Mouse (Mus musculus): Measurements from ENCODE around the gene Nap1l4.

Nap1l4 gene

GRCm38 (mm10) chr7:143477800-143478199 lies 71.1 kb downstream of the Nap1l4 start:
- DNase-seq (ENCODE audit: low read depth) = no peak

- no peak for DNase-seq (ENCODE audit: low read depth)
Measured at GRCm38 (mm10) chr7:143476702-143477335, 72.1 kb downstream of the Nap1l4 start.

- no peak for DNase-seq (ENCODE audit: low read depth)
Measured at GRCm38 (mm10) chr7:143475876-143476275, 73.0 kb downstream of the Nap1l4 start.

- DNase-seq (ENCODE audit: low read depth) = no peak
Measured at GRCm38 (mm10) chr7:143474811-143475210, 74.1 kb downstream of the Nap1l4 start.

- DNase-seq (ENCODE audit: low read depth) = no peak
Measured at GRCm38 (mm10) chr7:143473347-143474101, 75.4 kb downstream of the Nap1l4 start, which contains the start of gene Slc22a18. Gene Slc22a18, plus strand, starts transcription at chr7:143473736.

- DNase-seq (ENCODE audit: low read depth) = peak; percentile 67
Measured at GRCm38 (mm10) chr7:143469946-143470345, 79.0 kb downstream of the Nap1l4 start.

- no peak for DNase-seq (ENCODE audit: low read depth)
Measured at GRCm38 (mm10) chr7:143467714-143468113, 81.2 kb downstream of the Nap1l4 start.

GRCm38 (mm10) chr7:143466099-143466677 lies 82.7 kb downstream of the Nap1l4 start:
- peak; percentile 82 for DNase-seq (ENCODE audit: low read depth)

GRCm38 (mm10) chr7:143464811-143465560 lies 83.9 kb downstream of the Nap1l4 start:
- DNase-seq (ENCODE audit: low read depth) = peak; percentile 55

- peak; percentile 79 for DNase-seq (ENCODE audit: low read depth)
Measured at GRCm38 (mm10) chr7:143463865-143464415, 85.0 kb downstream of the Nap1l4 start.

Data from naive thymus-derived CD4-positive, alpha-beta T cell, adult 2 months (primary cell).